Mouse (Mus musculus) urinary bladder, adult 18-20 months (tissue): ENCODE data around the gene 4933411K16Rik.
"Not testable (repeated sequence)": the region's sequence is repeated elsewhere in the genome, so short reads cannot be mapped to it uniquely, and the experiment has no call there.

ENCODE experiments used
- DNase-seq, 2 experiments: peaks; one replicate each; pipeline ENCODE4 v3.0.0; 2022; ENCODE audit warnings: low spot score in 2 of 2, mixed read lengths in 2 of 2

The 4933411K16Rik gene

DNA sequence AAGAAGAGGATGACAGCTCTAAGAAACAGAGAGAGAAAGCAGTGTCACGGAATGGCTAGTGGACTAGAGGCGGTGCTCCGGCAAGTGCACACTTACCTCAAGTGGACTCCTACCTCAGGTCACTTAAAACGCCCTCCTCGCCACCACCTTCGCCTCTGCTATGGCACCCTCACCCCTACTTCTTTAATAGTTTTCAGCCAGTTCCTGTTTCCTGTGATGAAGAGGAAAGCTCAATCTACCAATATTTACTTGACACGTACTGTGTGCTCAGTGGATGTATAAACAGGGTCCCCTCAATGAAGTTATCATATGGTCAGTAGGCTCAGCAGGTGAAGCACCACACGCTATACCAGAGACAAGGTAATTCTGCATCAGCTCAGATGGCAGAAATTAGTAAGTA is 26.5 kb downstream of the 4933411K16Rik start:
- DNase-seq: no peak

DNA sequence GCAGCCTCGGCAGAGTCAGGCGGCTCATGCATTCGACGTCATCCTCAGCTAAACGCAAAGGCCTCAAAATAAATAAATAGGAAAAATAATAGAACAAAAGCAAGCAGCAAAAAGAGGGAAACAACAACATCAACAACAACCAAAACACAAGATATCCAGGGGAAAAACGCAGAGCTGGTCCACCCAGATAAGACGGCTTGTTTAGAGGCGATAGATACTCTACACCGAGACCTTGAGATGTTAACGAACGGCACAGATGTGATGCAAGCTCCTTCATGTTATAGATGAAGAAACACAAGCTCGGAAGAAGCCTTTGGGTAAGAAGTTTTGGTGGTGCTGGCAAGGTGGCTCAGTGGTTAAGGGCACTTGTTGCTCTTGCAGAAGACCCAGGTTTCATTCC is 27.0 kb downstream of the 4933411K16Rik start:
- no peak for DNase-seq

DNA sequence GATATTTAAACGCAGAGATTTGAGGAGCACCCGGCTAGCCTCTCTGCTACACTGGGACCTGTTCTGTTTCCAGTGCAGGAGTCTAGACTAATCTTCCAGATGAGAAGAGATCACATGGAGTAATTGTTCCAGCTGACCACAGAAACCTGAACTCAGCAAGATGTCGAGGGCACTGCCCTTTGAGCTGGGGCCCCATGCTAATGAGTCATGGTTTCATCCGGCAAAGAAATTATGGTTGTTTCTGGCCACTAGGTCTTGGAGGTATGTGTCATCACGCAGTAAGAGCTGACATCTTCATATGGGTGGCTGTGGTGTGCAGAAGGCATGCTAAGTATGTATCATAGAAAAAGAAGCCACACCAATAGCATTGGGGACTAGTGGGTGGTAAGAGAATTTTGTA is 27.9 kb downstream of the 4933411K16Rik start:
- no peak for DNase-seq

DNA sequence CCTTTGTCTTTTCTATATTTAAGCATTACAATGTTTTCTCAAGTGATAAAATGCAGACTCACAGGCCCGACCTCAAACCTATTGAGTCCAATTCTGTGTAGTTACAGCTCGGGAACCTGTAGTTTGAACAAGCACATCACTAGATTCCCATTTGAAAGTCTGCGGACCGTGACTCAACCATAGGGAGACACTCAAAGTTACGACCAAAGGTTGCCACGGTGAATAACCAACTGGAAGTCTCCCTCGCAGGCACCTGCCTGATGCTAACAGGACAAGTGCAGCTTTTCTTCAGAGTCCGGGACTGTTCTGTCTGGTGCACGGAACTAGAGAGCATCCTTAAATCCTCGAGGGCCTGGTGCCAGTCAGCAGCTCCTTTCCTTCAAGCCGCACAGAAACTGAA is 28.4 kb downstream of the 4933411K16Rik start:
- DNase-seq: no peak

DNA sequence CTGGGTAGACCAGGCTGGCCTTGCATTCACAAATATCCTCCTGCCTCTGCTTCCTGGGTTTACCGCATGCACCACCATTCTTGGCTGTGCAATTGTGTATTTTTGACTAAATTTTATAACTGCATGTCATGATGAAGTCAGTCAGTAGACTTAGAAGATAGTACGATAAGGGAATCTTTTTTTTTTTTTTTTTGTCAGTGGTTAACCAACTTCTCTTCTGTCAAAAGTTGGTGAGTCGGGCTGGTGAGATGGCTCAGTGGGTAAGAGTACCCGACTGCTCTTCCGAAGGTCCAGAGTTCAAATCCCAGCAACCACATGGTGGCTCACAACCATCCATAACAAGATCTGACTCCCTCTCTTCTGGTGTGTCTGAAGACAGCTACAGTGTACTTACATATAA is 29.6 kb downstream of the 4933411K16Rik start:
- not testable (repeated sequence) for DNase-seq

DNA sequence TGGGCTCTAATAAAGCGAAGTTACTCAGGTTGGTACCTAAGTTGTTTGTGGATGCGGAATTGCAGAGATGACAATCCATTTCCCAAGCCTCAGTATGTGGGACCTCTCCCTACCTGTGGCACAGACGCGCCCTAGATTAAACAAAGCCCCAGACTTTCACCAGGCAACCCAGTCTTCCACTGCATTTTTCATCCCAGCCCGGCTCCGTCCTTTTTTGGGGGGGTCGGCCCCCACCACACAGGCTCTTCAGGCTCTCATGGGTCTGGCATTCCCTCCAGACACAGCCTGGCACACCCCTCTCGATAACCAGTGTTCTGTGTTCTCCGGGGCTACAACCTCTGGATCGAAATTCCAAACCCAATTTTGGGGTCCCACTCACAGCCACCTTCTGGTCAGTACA is 33.6 kb downstream of the 4933411K16Rik start:
- no peak for DNase-seq

DNA sequence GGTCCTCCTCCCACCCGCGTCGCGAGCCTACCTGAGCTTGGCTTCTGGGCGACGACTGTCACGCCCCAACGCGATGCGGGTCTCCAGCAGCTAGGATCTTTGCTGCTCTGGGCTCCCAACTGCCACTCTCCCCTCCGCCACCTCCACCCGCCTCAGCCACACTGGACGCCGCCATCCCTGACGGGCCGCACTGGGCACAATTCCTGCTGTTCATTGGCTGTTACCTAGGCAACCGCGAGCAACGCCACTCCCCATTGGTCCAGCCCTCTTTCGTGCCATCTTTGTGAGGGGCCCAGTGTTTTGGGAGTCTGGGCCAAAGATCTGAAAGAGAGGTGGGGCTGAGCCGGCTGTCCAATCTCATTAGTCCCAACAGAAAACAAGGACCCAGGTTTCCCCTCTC is 34.1 kb downstream of the 4933411K16Rik start, which contains the start of gene Morn4:
Gene Morn4 (minus strand): TSS at position 192 of the 400 bp plus-strand sequence.
- peak; percentile 55 to 56 for DNase-seq

DNA sequence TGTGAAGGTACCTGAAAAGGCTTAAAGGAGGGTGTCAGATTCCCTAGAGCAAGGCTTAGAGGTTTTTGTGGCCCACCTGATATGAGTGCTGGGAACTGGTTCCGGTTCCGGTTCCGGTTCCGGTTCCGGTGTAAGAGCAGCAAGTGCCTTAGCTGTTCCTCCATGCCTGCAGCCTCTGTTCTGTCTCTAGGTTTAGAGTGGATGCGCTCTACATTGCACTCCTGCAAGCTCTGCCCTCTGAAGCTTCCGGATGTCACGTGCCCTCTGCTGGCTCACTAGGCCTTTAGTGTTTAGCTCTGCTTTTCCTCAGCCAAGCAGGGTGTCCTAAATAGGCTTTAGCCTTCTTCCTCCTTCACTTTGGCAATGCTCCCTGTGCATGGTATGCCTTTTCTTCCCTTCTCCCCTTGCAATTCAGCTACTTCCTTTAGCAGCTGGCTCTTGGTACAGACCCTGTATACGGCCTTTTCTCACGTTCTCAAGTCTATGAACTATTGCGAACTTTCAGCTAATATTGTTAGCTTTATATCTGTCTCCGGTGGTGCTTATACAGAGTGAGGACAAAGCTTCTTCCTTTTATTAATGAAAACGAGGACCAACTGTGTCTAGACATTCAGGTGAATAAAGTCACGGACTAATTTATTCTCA is 37.2 kb downstream of the 4933411K16Rik start:
- DNase-seq: peak; percentile 11 to 31

DNA sequence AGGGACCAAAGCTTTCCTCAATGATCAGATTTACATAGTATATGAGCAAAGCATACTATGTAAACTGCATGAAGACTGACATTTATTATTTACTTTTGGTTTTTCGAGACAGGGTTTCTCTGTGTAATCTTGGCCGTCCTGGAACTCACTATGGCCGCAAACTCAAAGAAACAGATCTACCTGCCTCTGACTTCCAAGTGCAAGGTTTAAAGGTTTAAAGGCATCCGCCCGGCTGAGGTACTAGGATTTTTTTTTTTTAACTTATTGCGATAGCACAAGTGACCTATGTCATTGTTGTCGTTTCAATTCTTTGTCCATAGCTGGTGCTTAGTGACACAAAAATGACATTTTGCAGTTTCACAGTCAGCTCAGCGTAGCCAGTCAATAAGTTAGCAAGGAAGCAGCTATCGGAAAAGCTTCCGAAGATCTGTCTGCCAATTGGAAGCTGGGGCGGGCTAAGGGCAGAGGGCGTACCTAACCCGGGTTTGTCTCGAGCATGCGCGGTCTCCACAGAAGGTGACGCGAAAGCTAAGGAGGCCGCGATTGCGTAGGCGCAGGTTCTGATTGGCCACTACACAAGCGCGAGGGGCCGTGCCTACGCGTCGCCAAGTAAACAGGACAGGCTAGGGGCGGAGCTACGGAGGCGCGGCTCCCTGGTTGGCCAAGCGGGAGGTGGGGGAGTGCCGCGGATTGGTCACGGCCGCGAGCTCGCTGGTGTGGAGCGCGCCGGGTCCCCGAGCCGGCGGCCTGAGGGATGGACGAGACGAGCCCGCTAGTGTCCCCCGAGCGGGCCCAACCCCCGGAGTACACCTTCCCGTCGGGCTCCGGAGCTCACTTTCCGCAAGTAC is 37.9 kb downstream of the 4933411K16Rik start, which contains the start of gene Pi4k2a:
Gene Pi4k2a (plus strand): TSS at position 723 of the 848 bp plus-strand sequence.
- peak; percentile 85 to 99 for DNase-seq

DNA sequence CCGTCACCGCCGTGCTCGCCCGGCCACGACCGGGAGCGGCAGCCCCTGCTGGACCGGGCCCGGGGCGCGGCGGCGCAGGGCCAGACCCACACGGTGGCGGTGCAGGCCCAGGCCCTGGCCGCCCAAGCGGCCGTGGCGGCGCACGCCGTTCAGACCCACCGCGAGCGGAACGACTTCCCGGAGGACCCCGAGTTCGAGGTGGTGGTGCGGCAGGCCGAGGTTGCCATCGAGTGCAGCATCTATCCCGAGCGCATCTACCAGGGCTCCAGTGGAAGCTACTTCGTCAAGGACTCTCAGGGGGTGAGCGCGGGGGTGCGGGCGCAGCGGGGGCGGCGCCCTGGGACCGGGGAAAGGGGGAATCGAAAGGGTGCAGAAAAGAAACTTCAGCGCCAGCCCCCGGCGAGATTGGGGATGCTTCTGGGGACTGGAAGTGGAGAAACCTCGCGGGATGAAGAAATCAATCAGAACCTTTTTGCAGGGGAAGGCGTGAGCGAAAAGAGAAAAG is 38.6 kb downstream of the 4933411K16Rik start:
- DNase-seq: no peak

DNA sequence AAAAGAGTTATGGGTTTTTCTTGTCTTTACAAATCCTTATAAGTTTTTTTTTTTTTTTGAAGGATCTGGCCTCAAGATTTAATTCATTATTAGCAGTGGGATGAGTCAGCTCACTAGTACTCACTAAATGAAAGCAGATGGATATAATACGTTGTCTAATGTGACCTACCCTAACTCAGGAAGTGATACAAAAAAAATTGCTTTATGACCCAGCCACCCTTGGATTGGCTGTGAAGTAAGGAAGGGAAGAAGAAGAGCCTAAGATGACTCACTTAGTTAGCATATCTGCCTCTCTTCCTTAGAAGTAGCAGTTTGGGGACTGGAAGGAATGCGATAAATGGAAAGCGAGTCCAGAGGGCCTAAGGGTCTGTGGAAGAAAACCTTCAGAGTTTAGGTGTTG is 47.4 kb downstream of the 4933411K16Rik start:
- DNase-seq: no peak
